Mouse (Mus musculus): ENCODE measurements around the gene Gm12394. TPM values are rescaled to one million over a fixed set of nuclear protein-coding genes. Genes with fewer than 3 reads are reported as not detected.
"Not testable (repeated sequence)": the region's sequence is repeated elsewhere in the genome, so short reads cannot be mapped to it uniquely, and the experiment has no call there.

Gene Gm12394
- polyA plus RNA-seq, 1 experiment = not detected

- no peak overlapping the region for H3K4me3 ChIP-seq (replicated peaks; ENCODE audit: extremely low read depth, low read depth, low read length)
- no peaks in the 10 kb centered on the region for H3K4me1 ChIP-seq (ENCODE audit: control insufficient read depth, insufficient read depth, low read length)
- WGBS = 74% methylated on average over 5 of the region's 5 CpGs
- TF ChIP-seq CTCF (IDR thresholded peaks at IDR 0.05; ENCODE audit: insufficient read depth, low read length) (no peak), POLR2A (IDR thresholded peaks at IDR 0.05; ENCODE audit: borderline replicate concordance, extremely low read depth, low read depth, low read length) (no peak)
- DNase-seq = no peak
Measured at GRCm38 (mm10) chr4:42870748-42871147, 14.2 kb upstream of the Gm12394 start.

- DNase-seq = no peak
- TF ChIP-seq POLR2A (IDR thresholded peaks at IDR 0.05; ENCODE audit: borderline replicate concordance, extremely low read depth, low read depth, low read length) (no peak), CTCF (IDR thresholded peaks at IDR 0.05; ENCODE audit: insufficient read depth, low read length) (no peak)
- H3K4me1 ChIP-seq (ENCODE audit: control insufficient read depth, insufficient read depth, low read length) = no peaks in the 10 kb centered on the region
- no peak overlapping the region for H3K4me3 ChIP-seq (replicated peaks; ENCODE audit: extremely low read depth, low read depth, low read length)
- 83% methylated on average over 5 of the region's 5 CpGs for WGBS
Measured at GRCm38 (mm10) chr4:42868193-42868592, 11.6 kb upstream of the Gm12394 start.

GRCm38 (mm10) chr4:42867390-42867789 is 10.8 kb upstream of the Gm12394 start:
- DNase-seq = no peak
- no peaks in the 10 kb centered on the region for H3K4me1 ChIP-seq (ENCODE audit: control insufficient read depth, insufficient read depth, low read length)
- 43% methylated on average over 3 of the region's 3 CpGs for WGBS
- no peak for TF ChIP-seq POLR2A (IDR thresholded peaks at IDR 0.05; ENCODE audit: borderline replicate concordance, extremely low read depth, low read depth, low read length)
- no peak for TF ChIP-seq CTCF (IDR thresholded peaks at IDR 0.05; ENCODE audit: insufficient read depth, low read length)
- H3K4me3 ChIP-seq (replicated peaks; ENCODE audit: extremely low read depth, low read depth, low read length) = no peak overlapping the region

- not testable (repeated sequence) for H3K4me1 ChIP-seq (ENCODE audit: control insufficient read depth, insufficient read depth, low read length)
Measured at GRCm38 (mm10) chr4:42863487-42863886, 6.9 kb upstream of the Gm12394 start.

GRCm38 (mm10) chr4:42860483-42860882 is 3.9 kb upstream of the Gm12394 start:
- 66% methylated on average over 9 of the region's 9 CpGs for WGBS
- not testable (repeated sequence) for H3K4me1 ChIP-seq (ENCODE audit: control insufficient read depth, insufficient read depth, low read length); H3K4me3 ChIP-seq (replicated peaks; ENCODE audit: extremely low read depth, low read depth, low read length); DNase-seq

More at GRCm38 (mm10) chr4:42863487-42863886, 6.9 kb upstream of the Gm12394 start:
- WGBS = 82% methylated on average over 5 of the region's 5 CpGs
- H3K4me3 ChIP-seq (replicated peaks; ENCODE audit: extremely low read depth, low read depth, low read length); DNase-seq: not testable (repeated sequence)

- not testable (repeated sequence) for H3K4me3 ChIP-seq (replicated peaks; ENCODE audit: extremely low read depth, low read depth, low read length)
- WGBS = 71% methylated on average over 1 of the region's 1 CpGs
Measured at GRCm38 (mm10) chr4:42853788-42854187, 2.8 kb downstream of the Gm12394 start, which contains the start of gene Fam205a1. Gene Fam205a1, minus strand, starts transcription at chr4:42853888.

GRCm38 (mm10) chr4:42773893-42774292 is 82.7 kb downstream of the Gm12394 start, which contains the start of gene Ccl21a:
Gene Ccl21a, minus strand, starts transcription at chr4:42773993.
- not testable (repeated sequence) for H3K4me1 ChIP-seq (ENCODE audit: control insufficient read depth, insufficient read depth, low read length); H3K4me3 ChIP-seq (replicated peaks; ENCODE audit: extremely low read depth, low read depth, low read length); DNase-seq
- no CpG with 5 or more reads among the region's 5 CpGs for WGBS

More at GRCm38 (mm10) chr4:42853788-42854187, 2.8 kb downstream of the Gm12394 start, which contains the start of gene Fam205a1:
- H3K4me1 ChIP-seq (ENCODE audit: control insufficient read depth, insufficient read depth, low read length); DNase-seq: not testable (repeated sequence)

- not testable (repeated sequence) for DNase-seq; H3K4me1 ChIP-seq (ENCODE audit: control insufficient read depth, insufficient read depth, low read length); H3K4me3 ChIP-seq (replicated peaks; ENCODE audit: extremely low read depth, low read depth, low read length)
- WGBS = no CpG with 5 or more reads among the region's 6 CpGs
Measured at GRCm38 (mm10) chr4:42756477-42756876, 100.1 kb downstream of the Gm12394 start, which contains the start of gene Ccl19. Gene Ccl19, minus strand, starts transcription at chr4:42756577.

GRCm38 (mm10) chr4:42735245-42735644 is 121.3 kb downstream of the Gm12394 start, which contains the start of gene 4930578G10Rik:
Gene 4930578G10Rik, plus strand, starts transcription at chr4:42735545.
- H3K4me3 ChIP-seq (replicated peaks; ENCODE audit: extremely low read depth, low read depth, low read length); H3K4me1 ChIP-seq (ENCODE audit: control insufficient read depth, insufficient read depth, low read length); DNase-seq: not testable (repeated sequence)
- WGBS = no CpG with 5 or more reads among the region's 13 CpGs

Other genes with a start within 250 kb of the Gm12394 start
- gene Gm10591, start 244.6 kb downstream of the Gm12394 start, polyA plus RNA-seq (2012; rRNA removed) = 4.7 and 12.9 TPM in 2 replicates
- 4.9 and 7.1 TPM in 2 replicates for gene Gm2564, start 227.1 kb downstream of the Gm12394 start, polyA plus RNA-seq (2012; rRNA removed)
- gene Ccl27b, start 201.5 kb downstream of the Gm12394 start, polyA plus RNA-seq (2012; rRNA removed) = not detected in 2 replicates
- gene Il11ra2, start 194.9 kb downstream of the Gm12394 start, polyA plus RNA-seq (2012; rRNA removed) = 0.09 and 0.46 TPM in 2 replicates
- gene 4930578G10Rik, start 121.2 kb downstream of the Gm12394 start, polyA plus RNA-seq (2012; rRNA removed) = 0.27 TPM in 1 of 2 replicates, not detected in the other
- gene Ccl19, start 100.2 kb downstream of the Gm12394 start, polyA plus RNA-seq (2012; rRNA removed) = 14.3 and 16.4 TPM in 2 replicates
- 103 and 113 TPM in 2 replicates for gene Ccl21a, start 82.8 kb downstream of the Gm12394 start, polyA plus RNA-seq (2012; rRNA removed)
- gene Fam205a1, start 2.9 kb downstream of the Gm12394 start, polyA plus RNA-seq (2012; rRNA removed) = not detected in 2 replicates
- not detected in 2 replicates for gene Fam205c, start 17.5 kb upstream of the Gm12394 start, polyA plus RNA-seq (2012; rRNA removed)
- gene Phf24, start 59.9 kb upstream of the Gm12394 start, polyA plus RNA-seq (2012; rRNA removed) = 7.6 and 10.3 TPM in 2 replicates
- 20.0 and 22.1 TPM in 2 replicates for gene Dnajb5, start 93.0 kb upstream of the Gm12394 start, polyA plus RNA-seq (2012; rRNA removed)
- not detected in 2 replicates for gene 1700022I11Rik, start 112.8 kb upstream of the Gm12394 start, polyA plus RNA-seq (2012; rRNA removed)
- gene Vcp, start 143.7 kb upstream of the Gm12394 start, polyA plus RNA-seq (2012; rRNA removed) = 118 and 146 TPM in 2 replicates
- gene Fancg, start 153.7 kb upstream of the Gm12394 start, polyA plus RNA-seq (2012; rRNA removed) = 9.1 and 12.8 TPM in 2 replicates
- 15.9 and 23.3 TPM in 2 replicates for gene Pigo, start 169.0 kb upstream of the Gm12394 start, polyA plus RNA-seq (2012; rRNA removed)
- gene Stoml2, start 174.9 kb upstream of the Gm12394 start, polyA plus RNA-seq (2012; rRNA removed) = 44.9 and 56.6 TPM in 2 replicates
- gene Fam214b, start 189.4 kb upstream of the Gm12394 start, polyA plus RNA-seq (2012; rRNA removed) = 17.5 and 24.9 TPM in 2 replicates
- gene Unc13b, start 202.2 kb upstream of the Gm12394 start, polyA plus RNA-seq (2012; rRNA removed) = 16.3 and 20.0 TPM in 2 replicates

Data from lung, adult 2 months (tissue).